Mouse (Mus musculus): Measurements from ENCODE around the gene Gm15517. TPM values are rescaled to one million over a fixed set of nuclear protein-coding genes. Genes with fewer than 3 reads are reported as not detected.

Gm15517 gene
- total and polyA plus RNA-seq, 3 experiments: not detected

DNA sequence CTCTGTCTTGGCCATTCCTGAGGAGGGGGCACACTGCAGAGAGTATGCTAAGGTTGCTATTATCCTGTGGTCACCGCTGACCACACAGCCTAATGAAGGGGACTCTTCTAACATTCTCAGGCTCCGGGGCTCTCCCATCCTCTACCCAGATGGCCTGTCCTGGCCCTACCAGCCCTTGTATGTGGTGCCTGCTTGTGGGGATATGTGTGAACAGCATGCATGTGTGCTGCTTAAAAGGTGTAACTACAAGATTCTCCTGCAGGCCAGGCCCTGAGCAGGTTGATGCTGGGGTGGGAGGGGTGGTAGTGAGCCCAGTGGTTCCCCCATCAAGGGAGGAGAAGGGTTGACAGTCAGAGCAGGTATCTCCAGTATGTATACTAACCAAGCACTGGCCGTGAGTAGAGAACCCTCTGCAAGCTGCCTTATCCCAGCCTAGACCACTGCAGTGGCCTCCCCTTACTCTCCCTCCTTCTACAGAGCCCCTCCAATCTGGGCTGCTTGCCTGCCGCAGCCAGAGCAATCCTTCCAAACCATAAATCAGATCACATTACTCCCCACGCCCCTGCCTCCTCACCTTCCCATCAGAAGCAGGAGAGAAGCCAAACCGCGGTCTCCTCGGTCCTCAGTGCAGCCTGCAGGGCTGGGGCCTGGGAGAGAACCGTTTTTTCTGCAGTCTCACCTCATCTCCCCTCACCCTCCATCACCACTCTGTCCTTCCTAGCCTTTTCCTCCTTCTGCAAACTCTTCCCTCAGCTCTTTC lies 46.2 kb downstream of the Gm15517 start:
- H3K9me3 ChIP-seq (replicated peaks; ENCODE audit: insufficient read depth, low read length): no peaks in the 10 kb centered on the region
- H3K4me3 ChIP-seq (ENCODE audit: control insufficient read depth in 1 of 2, insufficient read depth in 1 of 2, low read depth in 2 of 2, low read length in 2 of 2): no peak overlapping the region
- no peak overlapping the region for H3K9ac ChIP-seq (ENCODE audit: control insufficient read depth, low read depth, low read length, poor library complexity, severe bottlenecking)
- peaks cover 3 to 6% of the 10 kb centered on the region in 2 experiments; a peak in 3 of 4 replicates for H3K27me3 ChIP-seq (ENCODE audit: control insufficient read depth in 1 of 2, insufficient read depth in 2 of 2, low read length in 2 of 2)
- peaks cover 0 to 4% of the 10 kb centered on the region in 2 experiments; a peak in 1 of 4 replicates for H3K36me3 ChIP-seq (ENCODE audit: control insufficient read depth in 1 of 2, insufficient read depth in 2 of 2, low read length in 2 of 2)
- no peak for TF ChIP-seq SMC3 (IDR thresholded peaks at IDR 0.05; ENCODE audit: low read depth, low read length)
- TF ChIP-seq ZKSCAN1 (IDR thresholded peaks at IDR 0.05; ENCODE audit: low read depth, low read length): no peak
- no peak for TF ChIP-seq RCOR1 (IDR thresholded peaks at IDR 0.05; ENCODE audit: low read depth, low read length)
- TF ChIP-seq MAZ (IDR thresholded peaks at IDR 0.05; ENCODE audit: low read depth, low read length): no peak
- no peak for TF ChIP-seq ZMIZ1 (IDR thresholded peaks at IDR 0.05; ENCODE audit: low read depth, low read length)
- TF ChIP-seq POLR2AphosphoS2 (IDR thresholded peaks at IDR 0.05; ENCODE audit: low read length): no peak
- no peak for TF ChIP-seq TAL1 (IDR thresholded peaks at IDR 0.05; ENCODE audit: low read length)
- TF ChIP-seq TCF12 (IDR thresholded peaks at IDR 0.05; ENCODE audit: low read depth, low read length): no peak
- TF ChIP-seq KAT2A (conservative IDR thresholded peaks at IDR 0.05; ENCODE audit: low read depth, low read length): no peak
- TF ChIP-seq MAFK (IDR thresholded peaks at IDR 0.05; ENCODE audit: borderline replicate concordance, low read depth, low read length): no peak
- no peak for TF ChIP-seq CHD1 (IDR thresholded peaks at IDR 0.05; ENCODE audit: low read depth, low read length)
- TF ChIP-seq POLR2A (IDR thresholded peaks at IDR 0.05; ENCODE audit: control insufficient read depth in 1 of 2, insufficient read depth in 1 of 2, low read depth in 1 of 2, low read length in 2 of 2, poor library complexity in 1 of 2): no peak
- no peak for TF ChIP-seq ETS1 (IDR thresholded peaks at IDR 0.05; ENCODE audit: low read depth, low read length)
- no peak for TF ChIP-seq UBTF (IDR thresholded peaks at IDR 0.05; ENCODE audit: borderline replicate concordance, insufficient read depth, low read depth, low read length)
- TF ChIP-seq ZC3H11A (IDR thresholded peaks at IDR 0.05; ENCODE audit: low read depth, low read length): no peak
- TF ChIP-seq MYB (IDR thresholded peaks at IDR 0.05; ENCODE audit: low read depth, low read length): no peak
- TF ChIP-seq SIN3A (IDR thresholded peaks at IDR 0.05; ENCODE audit: low read length): no peak
- DNase-seq (ENCODE audit: low read depth, low spot score): no peak
- peaks cover 0 to 10% of the 10 kb centered on the region in 2 experiments; a peak in 2 of 4 replicates for H3K4me1 ChIP-seq (ENCODE audit: control insufficient read depth in 1 of 2, insufficient read depth in 2 of 2, low read length in 2 of 2)
- H3K27ac ChIP-seq (ENCODE audit: control insufficient read depth, low read depth, low read length): no peak overlapping the region
- H3K79me2 ChIP-seq (ENCODE audit: control insufficient read depth, insufficient read depth, low read length, poor library complexity): peaks cover 1% of the 10 kb centered on the region; the same call in 1 of the 2 replicates

DNA sequence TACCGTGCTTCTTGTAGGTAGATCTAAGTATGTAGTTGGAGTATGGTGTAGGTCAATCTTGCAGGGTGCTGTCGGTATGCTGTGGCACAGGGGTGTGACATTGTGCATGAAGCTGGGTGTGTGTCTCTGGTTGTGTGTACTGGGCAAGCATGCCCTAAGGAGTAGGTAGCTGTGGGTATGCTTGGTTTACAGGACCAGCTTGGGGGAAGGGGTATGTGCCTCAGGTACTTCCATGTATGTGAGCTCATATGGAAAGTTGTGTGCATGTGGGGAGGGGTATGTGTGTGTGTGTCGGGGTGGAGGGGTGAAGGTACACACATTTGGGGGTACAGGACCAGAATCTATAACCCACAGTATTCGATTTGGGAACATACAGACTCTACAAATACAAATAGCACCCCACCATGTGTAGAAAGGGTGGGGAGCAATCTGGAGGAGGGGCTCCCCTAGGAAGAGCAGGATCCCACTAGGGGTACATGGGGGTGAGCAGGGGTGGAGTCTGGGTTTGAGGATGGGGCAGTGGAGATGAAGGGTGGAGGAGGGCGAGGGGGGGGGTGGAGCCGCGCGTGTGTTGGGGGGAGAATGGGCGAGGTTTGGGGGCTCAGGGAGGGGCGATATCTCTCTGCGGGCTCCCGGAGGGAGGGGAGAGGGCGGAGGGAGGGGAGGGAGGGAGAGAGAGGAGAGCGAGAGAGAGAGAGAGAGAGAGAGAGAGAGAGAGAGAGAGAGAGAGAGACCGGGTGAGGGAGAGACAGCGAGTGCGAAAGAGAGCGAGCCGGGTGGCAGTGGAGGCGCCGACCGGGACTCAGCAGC lies 48.4 kb downstream of the Gm15517 start, which contains the start of gene Shank1:
TSS of gene Shank1 (plus strand) at position 779 of the 810 bp plus-strand sequence.
- Histone ChIP-seq H3K27ac (ENCODE audit: control insufficient read depth, low read depth, low read length) (no peak within 1 kb of the TSS), H3K27me3 (ENCODE audit: control insufficient read depth in 1 of 2, insufficient read depth in 2 of 2, low read length in 2 of 2) (peaks cover 3 to 6% of the 10 kb centered on the region in 2 experiments; a peak in 3 of 4 replicates), H3K4me1 (ENCODE audit: control insufficient read depth in 1 of 2, insufficient read depth in 2 of 2, low read length in 2 of 2) (peaks cover 0 to 6% of the 10 kb centered on the region in 2 experiments; a peak in 2 of 4 replicates), H3K9ac (ENCODE audit: control insufficient read depth, low read depth, low read length, poor library complexity, severe bottlenecking) (no peak within 1 kb of the TSS), H3K9me3 (replicated peaks; ENCODE audit: insufficient read depth, low read length) (no peaks in the 10 kb centered on the region), H3K36me3 (ENCODE audit: control insufficient read depth in 1 of 2, insufficient read depth in 2 of 2, low read length in 2 of 2) (peaks cover 0 to 2% of the 10 kb centered on the region in 2 experiments; a peak in 1 of 4 replicates), H3K79me2 (ENCODE audit: control insufficient read depth, insufficient read depth, low read length, poor library complexity) (no peaks in the 10 kb centered on the region), H3K4me3 (ENCODE audit: control insufficient read depth in 1 of 2, insufficient read depth in 1 of 2, low read depth in 2 of 2, low read length in 2 of 2) (peak within 1 kb of the TSS; percentile 17 to 32; a peak in 2 of 4 replicates)
- DNase-seq (ENCODE audit: low read depth, low spot score): no peak
- TF ChIP-seq MAX (IDR thresholded peaks at IDR 0.05; ENCODE audit: low read length) (no peak), HCFC1 (IDR thresholded peaks at IDR 0.05; ENCODE audit: low read depth, low read length) (no peak), ZC3H11A (IDR thresholded peaks at IDR 0.05; ENCODE audit: low read depth, low read length) (no peak), ZMIZ1 (IDR thresholded peaks at IDR 0.05; ENCODE audit: low read depth, low read length) (no peak), EP300 (IDR thresholded peaks at IDR 0.05; ENCODE audit: low read depth in 1 of 2, low read length in 2 of 2) (no peak), RCOR1 (IDR thresholded peaks at IDR 0.05; ENCODE audit: low read depth, low read length) (no peak), ZNF384 (IDR thresholded peaks at IDR 0.05; ENCODE audit: low read depth, low read length) (no peak), MXI1 (IDR thresholded peaks at IDR 0.05; ENCODE audit: low read depth, low read length) (no peak), JUND (IDR thresholded peaks at IDR 0.05; ENCODE audit: low read depth, low read length) (no peak), TCF12 (IDR thresholded peaks at IDR 0.05; ENCODE audit: low read depth, low read length) (no peak), UBTF (IDR thresholded peaks at IDR 0.05; ENCODE audit: borderline replicate concordance, insufficient read depth, low read depth, low read length) (no peak), MAZ (IDR thresholded peaks at IDR 0.05; ENCODE audit: low read depth, low read length) (no peak), USF1 (IDR thresholded peaks at IDR 0.05; ENCODE audit: low read depth, low read length) (no peak)

Data from MEL (cell line).